In genomic region chr15:36364062-36364461, GRCm38 (mm10) we compare ENCODE assay signal across 17 mouse cellular contexts.
DNase-seq lines count a peak whose midpoint lies in the region; ATAC-seq lines count a peak whose summit lies in the region.
"Had no signal": no experiment of that assay in that cellular context is flagged by ENCODE, and none has a peak within 500 bp of the region (broad histone marks: within the 10 kb centered on the region; RNA-seq: fewer than 3 reads in every experiment).

No protein-coding gene starts in this region.

- H3K27me3 ChIP-seq in heart, embryonic 12.5 days (replicated peaks), result no peaks in the 10 kb centered on the region
- H3K27me3 ChIP-seq in hindbrain, embryonic 11.5 days (ENCODE audit: control insufficient read depth, insufficient read depth, low read length), result no peaks in the 10 kb centered on the region
- H3K27me3 ChIP-seq: forebrain, embryonic 13.5 days; limb, embryonic 13.5 days had no signal

- peaks cover 16% of the 10 kb centered on the region; the same call in 1 of the 2 replicates for H3K4me1 ChIP-seq in heart, embryonic 12.5 days (replicated peaks)
- H3K4me1 ChIP-seq in hindbrain, embryonic 11.5 days (replicated peaks; ENCODE audit: control insufficient read depth, insufficient read depth, low read length), result no peaks in the 10 kb centered on the region

- no peaks in the 10 kb centered on the region for H3K36me3 ChIP-seq in heart, embryonic 12.5 days
- H3K36me3 ChIP-seq in hindbrain, embryonic 11.5 days (ENCODE audit: control insufficient read depth, insufficient read depth, low read length), result no peaks in the 10 kb centered on the region
- H3K36me3 ChIP-seq: limb, embryonic 13.5 days had no signal

- H3K9me3 ChIP-seq in heart, embryonic 12.5 days (replicated peaks), result no peaks in the 10 kb centered on the region
- H3K9me3 ChIP-seq in hindbrain, embryonic 11.5 days (ENCODE audit: control insufficient read depth, low read length), result no peaks in the 10 kb centered on the region
- H3K9me3 ChIP-seq: forebrain, embryonic 13.5 days; limb, embryonic 13.5 days; megakaryocyte, embryonic 14.5 days had no signal

- no peak overlapping the region for H3K4me3 ChIP-seq in heart, embryonic 12.5 days
- H3K4me3 ChIP-seq in hindbrain, embryonic 11.5 days (ENCODE audit: low read depth, low read length), result no peak overlapping the region
- H3K4me3 ChIP-seq: forebrain, embryonic 13.5 days; limb, embryonic 13.5 days; megakaryocyte, embryonic 14.5 days had no signal

- 32% methylated on average over 5 of the region's 5 CpGs for WGBS in heart, embryonic 12.5 days
- 88% methylated on average over 5 of the region's 5 CpGs for WGBS in hindbrain, embryonic 11.5 days

- H3K4me2 ChIP-seq in heart, embryonic 12.5 days, result no peak overlapping the region
- H3K4me2 ChIP-seq in hindbrain, embryonic 11.5 days (replicated peaks; ENCODE audit: low read depth, low read length), result no peak overlapping the region
- H3K4me2 ChIP-seq: forebrain, embryonic 13.5 days; limb, embryonic 13.5 days had no signal

- intact Hi-C loops in heart, postnatal 14 days (cut with DNase I), result no loop called here

- ATAC-seq in heart, embryonic 12.5 days (ENCODE audit: insufficient number of reproducible peaks, low FRiP score), result peak; percentile 54; the same call in 1 of the 2 replicates
- no peak for ATAC-seq in monocyte, adult 5-6 weeks (replicated peaks; ENCODE audit: insufficient number of reproducible peaks, low FRiP score, low TSS enrichment, poor library complexity, severe bottlenecking)
- ATAC-seq in hindbrain, embryonic 11.5 days (ENCODE audit: low FRiP score), result no peak
- ATAC-seq: forebrain, embryonic 13.5 days; intestine, postnatal 0 days had no signal

- no peak overlapping the region for H3K9ac ChIP-seq in heart, embryonic 12.5 days
- no peak overlapping the region for H3K9ac ChIP-seq in hindbrain, embryonic 11.5 days (ENCODE audit: low read depth, low read length)
- H3K9ac ChIP-seq: forebrain, embryonic 13.5 days; limb, embryonic 13.5 days had no signal

- no peak for DNase-seq in heart, postnatal 14 days
- peak; percentile 35 for DNase-seq in lung, postnatal 10 days
- DNase-seq in lung, adult 18-20 months, result no peak
- DNase-seq in layer of hippocampus, adult 8-10 months (ENCODE audit: low spot score in 2 of 2), result peak; percentile 48 to 55
- DNase-seq in naive thymus-derived CD4-positive, alpha-beta T cell, adult 2 months (ENCODE audit: low read depth), result peak; percentile 80
- no peak for DNase-seq in hindbrain, embryonic 11.5 days (ENCODE audit: low spot score)
- DNase-seq: adrenal gland, adult 2 months; cerebellum, postnatal 25 days; gastrocnemius, postnatal 10 days; heart, postnatal 36 days; right cerebral cortex, postnatal 4 days had no signal

- H3K27ac ChIP-seq in heart, embryonic 12.5 days (ENCODE audit: poor library complexity, severe bottlenecking), result peak overlapping the region; percentile 28
- no peak overlapping the region for H3K27ac ChIP-seq in hindbrain, embryonic 11.5 days (ENCODE audit: low read depth, low read length)
- H3K27ac ChIP-seq: forebrain, embryonic 13.5 days; limb, embryonic 13.5 days had no signal

Comparison
In these comparisons a context has a peak if more than half of its experiments do, and no peak if none do; other contexts are left out.
1. DNase-seq: peak in lung, postnatal 10 days (single experiment), layer of hippocampus, adult 8-10 months (2 of 2) and naive thymus-derived CD4-positive, alpha-beta T cell, adult 2 months (single experiment); none in heart, postnatal 14 days (0 of 2), lung, adult 18-20 months (0 of 2) and hindbrain, embryonic 11.5 days (single experiment).